9 mouse cellular contexts compared by ENCODE assay signal in genomic region chr14:104453824-104454223, GRCm38 (mm10). TPM values are rescaled to one million over a fixed set of nuclear protein-coding genes. Genes with fewer than 3 reads are reported as not detected.
A peak's percentile ranks its signal among the peaks of the same experiment; 100 is the strongest.
DNase-seq lines count a peak whose midpoint lies in the region; ATAC-seq and TF ChIP-seq lines count a peak whose summit lies in the region.
"Had no signal": no experiment of that assay in that cellular context is flagged by ENCODE, and none has a peak within 500 bp of the region (broad histone marks: within the 10 kb centered on the region; RNA-seq: fewer than 3 reads in every experiment).

No protein-coding gene starts in this region.

- TF ChIP-seq CTCF in layer of hippocampus, adult 2 months (conservative IDR thresholded peaks at IDR 0.05): no peak
- TF ChIP-seq CTCF in G1E (IDR thresholded peaks at IDR 0.05; ENCODE audit: low read depth, low read length): no peak

- H3K4me1 ChIP-seq in G1E (ENCODE audit: insufficient read depth, low read depth, low read length): no peaks in the 10 kb centered on the region

- H3K27me3 ChIP-seq in G1E (ENCODE audit: insufficient read depth, low read length): peaks cover 13% of the 10 kb centered on the region

- peak; percentile 61; the same call in 1 of the 2 replicates for ATAC-seq in G1E (ENCODE audit: extremely low read depth, insufficient number of reproducible peaks, low FRiP score, poor library complexity, severe bottlenecking)
- ATAC-seq in erythroid progenitor cell, adult 5-6 weeks (replicated peaks; ENCODE audit: low FRiP score, poor library complexity, severe bottlenecking): no peak

- no peak overlapping the region for H3K4me3 ChIP-seq in layer of hippocampus, adult 2 months
- H3K4me3 ChIP-seq in G1E (ENCODE audit: low read depth, low read length): no peak overlapping the region

- no peaks in the 10 kb centered on the region for H3K36me3 ChIP-seq in G1E (replicated peaks)

- H3K27ac ChIP-seq in layer of hippocampus, adult 2 months: no peak overlapping the region
- H3K27ac ChIP-seq: macrophage had no signal

- no peaks in the 10 kb centered on the region for H3K9me3 ChIP-seq in G1E (replicated peaks)

- peak; percentile 22 to 37 for DNase-seq in layer of hippocampus, postnatal 10 days (ENCODE audit: low spot score in 2 of 2)
- no peak for DNase-seq in layer of hippocampus, adult 2 months (ENCODE audit: low spot score in 2 of 2)
- no peak for DNase-seq in G1E (ENCODE audit: low spot score)
- peak; percentile 71 for DNase-seq in adrenal gland, postnatal 25 days
- peak; percentile 91 for DNase-seq in kidney, postnatal 4 days
- no peak for DNase-seq in spleen, postnatal 4 days (ENCODE audit: low spot score in 2 of 2)
- DNase-seq in left cerebral cortex, adult 11 months (ENCODE audit: low spot score): no peak

RNA-seq across cellular contexts. Expression of gene Pou4f1, which starts 14.0 kb away (rescaled TPM):
- not detected for total RNA-seq in layer of hippocampus, postnatal 10 days (2021)
- total RNA-seq in layer of hippocampus, adult 2 months (2021): not detected
- total RNA-seq in G1E (2014; fragmentation: Nextera tagmentation): 23.9 and 39.9 TPM in 2 replicates
- 15.0 and 23.3 TPM in 2 replicates for total RNA-seq in G1E (2017)
- 13.6 and 16.5 TPM in 2 replicates for polyA plus RNA-seq in G1E (2012)
- total RNA-seq in adrenal gland, postnatal 25 days (2021): 0.62 and 1.2 TPM in 2 replicates
- total RNA-seq in erythroid progenitor cell, adult 5-6 weeks (2015; ENCODE audit: low replicate concordance): not detected in 2 replicates
- total RNA-seq in erythroid progenitor cell, adult 5-6 weeks (2017; ENCODE audit: low replicate concordance): not detected in 2 replicates
- polyA plus RNA-seq: macrophage had no signal

Comparison
In these comparisons a context has a peak if more than half of its experiments do, and no peak if none do; other contexts are left out.
1. DNase-seq: peak in layer of hippocampus, postnatal 10 days (2 of 2), adrenal gland, postnatal 25 days (single experiment) and kidney, postnatal 4 days (2 of 2); none in layer of hippocampus, adult 2 months (0 of 2), G1E (single experiment), spleen, postnatal 4 days (0 of 2) and left cerebral cortex, adult 11 months (single experiment).